Mouse (Mus musculus) brain, embryonic 14.5 days (tissue): Measurements from ENCODE around the gene 2610001J05Rik.

Source experiments
- CTCF ChIP-seq: fragments of 200-500 bp; IDR thresholded peaks from 2 replicates; pipeline ENCODE4 v1.5.1; 2012; ENCODE audit warnings: inconsistent platforms, mild to moderate bottlenecking, moderate library complexity, borderline replicate concordance; ENCODE audit not compliant: insufficient read depth, insufficient read length; ENCODE audit errors: extremely low read depth
- POLR2A ChIP-seq: fragments of 200-500 bp; IDR thresholded peaks from 2 replicates; pipeline ENCODE4 v1.6.1; 2012; ENCODE audit warnings: mild to moderate bottlenecking, inconsistent platforms, borderline replicate concordance; ENCODE audit not compliant: poor library complexity, insufficient read depth, insufficient read length, severe bottlenecking; ENCODE audit errors: extremely low read depth

GRCm38 (mm10) chr6:13839345-13840054, 31.8 kb downstream of the 2610001J05Rik start, which contains the start of gene Gpr85:
- TF ChIP-seq CTCF (no peak), POLR2A (no peak)
